Mouse (Mus musculus): ENCODE results near the gene Plcb1. TPM values are rescaled to one million over a fixed set of nuclear protein-coding genes. Genes with fewer than 3 reads are reported as not detected.

Gene Plcb1
- polyA plus RNA-seq, 1 experiment from 2014 or later, result 4.8 TPM

DNA sequence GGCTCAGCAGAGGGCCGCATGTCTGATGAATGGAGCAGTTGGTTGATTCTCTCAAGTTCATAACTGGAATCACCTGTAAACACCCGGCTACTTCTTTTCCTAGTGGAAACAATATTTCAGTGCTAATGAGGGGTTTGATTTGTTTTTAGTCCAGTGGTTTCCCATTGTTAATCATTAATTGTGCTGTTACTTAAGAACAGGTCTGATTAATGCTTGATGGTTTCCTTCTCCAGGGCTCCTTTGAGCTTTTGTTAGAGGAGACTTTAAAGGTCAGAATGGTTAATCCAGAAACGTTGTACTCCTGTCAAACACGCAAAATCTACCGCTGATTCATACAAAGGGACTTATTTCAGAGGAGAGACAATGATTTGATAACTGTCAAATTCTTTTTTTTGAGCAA is 141.2 kb downstream of the Plcb1 start:
- no peak overlapping the region for H3K27ac ChIP-seq (replicated peaks)

DNA sequence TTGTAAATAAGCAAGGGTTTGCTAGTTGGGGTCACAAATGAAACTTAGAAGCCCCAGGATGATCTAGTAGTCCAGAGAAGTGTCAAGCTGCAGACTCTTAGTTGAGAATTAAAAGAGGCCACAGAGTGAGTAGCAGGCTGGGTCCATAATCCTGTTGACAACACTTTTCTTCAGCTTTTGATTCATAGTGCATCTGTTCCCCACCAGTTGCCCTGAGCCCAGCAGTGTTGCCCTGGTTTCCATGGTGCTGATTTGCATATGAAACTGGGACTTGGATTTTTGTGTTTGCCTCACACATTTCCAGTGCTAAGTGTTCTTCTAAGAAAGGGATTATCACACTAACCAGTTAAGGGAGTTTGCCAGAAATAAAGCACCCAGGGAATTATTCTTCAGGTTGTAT is 143.6 kb downstream of the Plcb1 start:
- H3K9me3 ChIP-seq (replicated peaks), result no peaks in the 10 kb centered on the region
- peak; percentile 59 for DNase-seq (ENCODE audit: low spot score)
- peaks cover 49% of the 10 kb centered on the region for H3K4me1 ChIP-seq
- no peak overlapping the region for H3K4me3 ChIP-seq
- H3K36me3 ChIP-seq, result no peaks in the 10 kb centered on the region
- H3K27me3 ChIP-seq (ENCODE audit: low read depth, poor library complexity, severe bottlenecking), result peaks cover 50% of the 10 kb centered on the region
- peak overlapping the region; percentile 57 for H3K27ac ChIP-seq (replicated peaks)

More for the DNA sequence above, 141.2 kb downstream of the Plcb1 start:
- H3K4me3 ChIP-seq, result no peak overlapping the region
- 34% methylated on average over 5 of the region's 5 CpGs for WGBS
- H3K9me3 ChIP-seq (replicated peaks), result no peaks in the 10 kb centered on the region
- peaks cover 46% of the 10 kb centered on the region for H3K4me1 ChIP-seq
- H3K36me3 ChIP-seq, result no peaks in the 10 kb centered on the region
- no peak for DNase-seq (ENCODE audit: low spot score)
- peaks cover 30% of the 10 kb centered on the region for H3K27me3 ChIP-seq (ENCODE audit: low read depth, poor library complexity, severe bottlenecking)

DNA sequence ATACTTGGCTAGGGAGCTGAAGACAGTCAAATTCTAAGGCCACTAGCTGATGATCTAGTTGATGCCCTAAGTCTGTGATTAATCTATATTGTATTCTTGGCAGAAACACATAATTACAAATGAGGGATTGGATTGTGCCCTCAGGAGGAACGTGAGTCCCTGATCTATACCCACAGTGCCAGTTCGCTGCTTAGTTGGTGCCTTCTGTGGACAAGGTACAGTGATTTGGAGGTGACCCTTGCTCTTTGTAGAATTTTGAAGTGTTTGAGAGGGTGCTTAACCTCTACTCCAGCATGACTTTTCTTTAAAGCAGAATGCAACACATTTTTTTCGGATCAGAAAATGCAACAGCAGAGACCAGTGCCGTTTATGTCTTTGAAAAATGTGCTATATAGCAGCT is 145.1 kb downstream of the Plcb1 start:
- peaks cover 52% of the 10 kb centered on the region for H3K27me3 ChIP-seq (ENCODE audit: low read depth, poor library complexity, severe bottlenecking)
- H3K4me1 ChIP-seq, result peaks cover 49% of the 10 kb centered on the region
- H3K4me3 ChIP-seq, result no peak overlapping the region
- H3K27ac ChIP-seq (replicated peaks), result no peak overlapping the region
- DNase-seq (ENCODE audit: low spot score), result no peak
- WGBS, result 70% methylated on average over 4 of the region's 4 CpGs
- H3K9me3 ChIP-seq (replicated peaks), result no peaks in the 10 kb centered on the region
- no peaks in the 10 kb centered on the region for H3K36me3 ChIP-seq

DNA sequence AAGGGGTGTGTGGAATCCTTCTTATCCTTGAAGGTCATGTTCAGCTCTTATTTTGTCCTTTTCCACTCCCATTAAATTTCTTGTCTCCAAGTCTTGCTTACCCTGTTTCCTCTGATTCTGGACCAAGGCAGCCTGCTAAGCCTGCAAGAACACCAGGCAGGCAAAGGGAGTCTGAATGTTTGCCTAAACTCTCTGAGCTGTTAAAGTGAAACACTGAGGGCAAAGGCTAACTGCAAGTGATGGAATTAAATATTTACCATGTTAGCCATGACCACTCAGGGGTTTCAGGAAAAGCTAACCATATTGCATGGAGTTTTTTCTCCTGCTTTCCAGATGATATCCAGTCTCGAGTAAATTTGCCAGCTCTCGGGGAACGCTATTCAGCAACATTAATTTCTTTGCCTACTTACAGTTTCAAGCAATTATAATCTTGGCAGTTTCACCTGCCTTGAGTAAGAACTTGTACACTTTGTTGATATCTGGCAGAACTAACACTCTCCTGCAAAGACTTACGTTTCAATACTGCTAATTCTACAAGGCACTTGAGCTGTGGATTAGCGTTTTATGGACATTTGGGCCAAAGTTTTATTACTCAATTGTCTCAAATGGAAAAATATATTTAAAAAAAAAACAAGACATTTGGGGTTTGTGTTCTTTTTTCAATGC is 146.0 kb downstream of the Plcb1 start:
- 88% methylated on average over 5 of the region's 5 CpGs for WGBS
- H3K4me1 ChIP-seq, result peaks cover 42% of the 10 kb centered on the region
- no peak for DNase-seq (ENCODE audit: low spot score)
- no peak overlapping the region for H3K27ac ChIP-seq (replicated peaks)
- no peaks in the 10 kb centered on the region for H3K36me3 ChIP-seq
- no peak overlapping the region for H3K4me3 ChIP-seq
- H3K9me3 ChIP-seq (replicated peaks), result no peaks in the 10 kb centered on the region
- H3K27me3 ChIP-seq (ENCODE audit: low read depth, poor library complexity, severe bottlenecking), result peaks cover 50% of the 10 kb centered on the region

DNA sequence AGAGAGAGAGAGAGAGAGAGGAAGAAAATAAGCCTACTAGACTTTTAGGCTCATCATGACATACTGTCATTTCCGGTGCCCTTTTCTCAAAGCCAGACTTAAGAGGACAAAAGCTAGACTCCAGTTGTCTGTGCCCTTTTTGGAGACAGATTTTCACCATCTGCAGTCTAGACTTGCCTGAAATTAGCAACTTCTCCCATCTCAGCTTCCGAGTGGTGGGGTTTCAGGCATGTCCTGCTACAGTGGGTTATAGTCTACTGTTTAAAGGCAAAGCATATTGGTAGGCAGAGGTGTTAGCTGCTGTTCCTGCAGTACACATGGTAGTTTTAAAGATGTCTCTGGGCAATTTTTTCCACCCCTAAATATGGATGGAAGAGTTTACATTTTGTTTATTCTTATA is 149.6 kb downstream of the Plcb1 start:
- Histone ChIP-seq H3K4me1 (peaks cover 23% of the 10 kb centered on the region), H3K4me3 (no peak overlapping the region), H3K27me3 (ENCODE audit: low read depth, poor library complexity, severe bottlenecking) (peaks cover 55% of the 10 kb centered on the region), H3K36me3 (no peaks in the 10 kb centered on the region), H3K27ac (replicated peaks) (no peak overlapping the region), H3K9me3 (replicated peaks) (no peaks in the 10 kb centered on the region)
- WGBS, result 89% methylated on average over 2 of the region's 2 CpGs
- DNase-seq (ENCODE audit: low spot score), result no peak

DNA sequence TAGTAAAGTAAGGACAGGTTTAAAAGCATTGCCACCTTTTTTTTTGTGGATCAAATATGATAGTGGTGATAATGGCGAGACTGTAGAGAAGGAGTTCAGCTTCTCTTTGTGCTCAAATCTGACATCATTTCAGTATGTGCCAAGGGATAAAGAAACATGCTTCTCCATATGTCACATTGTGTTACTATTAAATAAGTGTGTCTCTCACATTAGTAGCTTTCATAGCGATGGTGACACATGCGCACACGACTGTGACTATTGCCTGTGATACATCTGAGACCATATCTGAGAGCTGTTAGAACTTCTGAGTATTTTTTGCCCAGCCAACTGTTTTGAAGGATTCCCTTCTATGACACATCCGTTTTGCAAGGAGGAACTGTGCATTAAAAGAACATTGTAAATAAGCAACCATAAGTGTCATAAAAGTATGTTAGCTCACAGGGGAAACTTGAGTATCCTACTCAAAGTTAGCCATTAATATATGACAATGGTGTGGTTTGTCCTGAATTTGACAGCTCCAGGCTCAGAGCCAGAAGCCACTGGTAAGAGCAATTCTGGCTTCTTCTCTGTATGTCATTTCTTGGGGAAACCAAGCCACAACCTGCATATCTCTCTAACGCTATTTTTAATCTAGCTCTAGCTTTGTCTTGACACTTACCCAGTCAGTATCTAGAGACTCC is 150.2 kb downstream of the Plcb1 start:
- H3K27ac ChIP-seq (replicated peaks), result no peak overlapping the region
- no peaks in the 10 kb centered on the region for H3K9me3 ChIP-seq (replicated peaks)
- no peak for DNase-seq (ENCODE audit: low spot score)
- H3K4me3 ChIP-seq, result no peak overlapping the region
- WGBS, result 92% methylated on average over 6 of the region's 6 CpGs
- no peaks in the 10 kb centered on the region for H3K36me3 ChIP-seq
- peaks cover 17% of the 10 kb centered on the region for H3K4me1 ChIP-seq
- peaks cover 49% of the 10 kb centered on the region for H3K27me3 ChIP-seq (ENCODE audit: low read depth, poor library complexity, severe bottlenecking)

DNA sequence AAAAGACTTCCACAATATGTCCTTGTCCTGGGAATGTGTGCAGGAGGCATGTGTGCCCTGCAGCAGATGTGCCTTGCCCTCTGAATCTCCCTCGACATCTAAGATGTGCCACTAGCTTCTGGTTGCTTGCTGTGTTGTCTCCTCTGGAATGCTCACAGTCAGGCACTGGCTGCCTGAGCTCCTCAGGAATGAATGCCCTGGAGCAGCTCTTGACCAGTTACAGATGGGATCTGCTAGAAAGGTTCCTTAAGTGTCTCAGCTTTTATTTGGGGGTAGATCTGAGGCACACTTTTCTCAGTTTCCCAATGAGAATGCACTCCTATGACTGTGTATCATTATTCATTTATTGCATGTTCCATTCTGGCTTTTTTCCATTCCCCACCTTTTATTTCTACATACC is 151.8 kb downstream of the Plcb1 start:
- DNase-seq (ENCODE audit: low spot score), result no peak
- Histone ChIP-seq H3K4me1 (peaks cover 18% of the 10 kb centered on the region), H3K27me3 (ENCODE audit: low read depth, poor library complexity, severe bottlenecking) (peaks cover 34% of the 10 kb centered on the region; the same call in 1 of the 2 replicates), H3K27ac (replicated peaks) (no peak overlapping the region), H3K9me3 (replicated peaks) (no peaks in the 10 kb centered on the region), H3K36me3 (no peaks in the 10 kb centered on the region), H3K4me3 (no peak overlapping the region)
- 32% methylated on average over 1 of the region's 1 CpGs for WGBS

DNA sequence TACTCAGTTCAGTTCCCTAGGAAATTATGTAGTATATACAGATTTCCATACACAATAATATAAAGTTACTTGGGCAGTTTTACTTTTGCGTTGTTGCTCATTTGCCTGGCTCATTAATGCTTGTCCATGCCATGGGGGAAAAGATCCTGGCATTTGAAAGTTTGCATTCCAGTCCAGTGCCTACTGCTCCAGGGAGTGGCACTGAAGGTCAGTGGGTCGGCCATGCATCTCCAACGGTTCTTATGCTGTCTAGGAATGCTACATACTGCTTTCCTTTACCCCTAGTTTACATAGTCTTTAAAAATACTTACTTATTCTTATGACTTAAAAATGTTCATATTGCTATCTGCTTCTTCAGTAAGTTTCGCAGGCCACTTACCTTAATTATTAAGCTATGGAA is 156.2 kb downstream of the Plcb1 start:
- no peaks in the 10 kb centered on the region for H3K9me3 ChIP-seq (replicated peaks)
- peaks cover 10% of the 10 kb centered on the region; the same call in 1 of the 2 replicates for H3K27me3 ChIP-seq (ENCODE audit: low read depth, poor library complexity, severe bottlenecking)
- H3K36me3 ChIP-seq, result no peaks in the 10 kb centered on the region
- H3K4me1 ChIP-seq, result peaks cover 21% of the 10 kb centered on the region
- 81% methylated on average over 4 of the region's 4 CpGs for WGBS
- no peak for DNase-seq (ENCODE audit: low spot score)
- no peak overlapping the region for H3K27ac ChIP-seq (replicated peaks)
- no peak overlapping the region for H3K4me3 ChIP-seq

DNA sequence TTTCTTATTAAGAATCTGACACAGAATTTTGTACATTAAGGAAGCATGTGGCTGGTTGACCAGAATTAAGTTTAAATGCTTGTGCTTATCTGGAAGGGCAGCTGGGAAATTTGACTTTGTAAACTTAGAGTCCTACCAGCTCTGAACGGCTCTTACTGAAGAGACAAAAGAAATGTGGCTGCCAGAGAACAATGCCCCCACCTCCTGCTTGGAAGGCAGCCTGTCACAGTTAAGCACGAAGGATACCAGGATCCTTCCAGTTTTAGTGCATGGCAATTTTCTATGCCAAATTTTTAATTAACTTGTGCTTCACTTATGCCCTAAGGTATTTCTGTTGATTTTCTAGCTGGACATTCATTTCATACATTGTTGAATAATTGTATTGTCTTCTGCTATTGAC is 157.1 kb downstream of the Plcb1 start:
- 13% methylated on average over 2 of the region's 2 CpGs for WGBS
- no peaks in the 10 kb centered on the region for H3K9me3 ChIP-seq (replicated peaks)
- H3K27ac ChIP-seq (replicated peaks), result peak overlapping the region; percentile 69
- peaks cover 19% of the 10 kb centered on the region for H3K4me1 ChIP-seq
- no peak for DNase-seq (ENCODE audit: low spot score)
- no peak overlapping the region for H3K4me3 ChIP-seq
- peaks cover 10% of the 10 kb centered on the region; the same call in 1 of the 2 replicates for H3K27me3 ChIP-seq (ENCODE audit: low read depth, poor library complexity, severe bottlenecking)
- no peaks in the 10 kb centered on the region for H3K36me3 ChIP-seq

DNA sequence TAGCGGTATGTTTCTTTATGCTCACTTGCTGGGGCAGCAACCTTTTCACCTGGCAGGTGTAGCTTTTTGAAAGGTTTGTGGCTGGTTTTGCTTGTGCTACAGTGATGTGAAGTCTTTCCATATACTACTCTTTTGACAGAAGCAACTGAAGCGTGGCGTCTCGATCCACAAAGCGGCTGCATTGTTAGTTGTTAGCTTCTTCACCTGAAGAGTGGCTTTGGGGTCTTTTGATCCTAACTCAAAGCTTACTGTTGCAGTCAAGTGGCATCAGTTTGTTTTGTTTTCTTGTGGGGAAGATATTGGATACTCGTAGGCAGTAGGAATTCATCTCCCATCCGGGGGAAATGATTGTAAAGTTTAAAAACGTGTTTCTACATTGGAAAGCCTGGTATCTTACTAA is 160.5 kb downstream of the Plcb1 start:
- Histone ChIP-seq H3K27me3 (ENCODE audit: low read depth, poor library complexity, severe bottlenecking) (no peaks in the 10 kb centered on the region), H3K4me3 (no peak overlapping the region), H3K27ac (replicated peaks) (no peak overlapping the region), H3K36me3 (no peaks in the 10 kb centered on the region), H3K9me3 (replicated peaks) (no peaks in the 10 kb centered on the region), H3K4me1 (peaks cover 17% of the 10 kb centered on the region)
- no peak for DNase-seq (ENCODE audit: low spot score)
- 79% methylated on average over 8 of the region's 8 CpGs for WGBS

DNA sequence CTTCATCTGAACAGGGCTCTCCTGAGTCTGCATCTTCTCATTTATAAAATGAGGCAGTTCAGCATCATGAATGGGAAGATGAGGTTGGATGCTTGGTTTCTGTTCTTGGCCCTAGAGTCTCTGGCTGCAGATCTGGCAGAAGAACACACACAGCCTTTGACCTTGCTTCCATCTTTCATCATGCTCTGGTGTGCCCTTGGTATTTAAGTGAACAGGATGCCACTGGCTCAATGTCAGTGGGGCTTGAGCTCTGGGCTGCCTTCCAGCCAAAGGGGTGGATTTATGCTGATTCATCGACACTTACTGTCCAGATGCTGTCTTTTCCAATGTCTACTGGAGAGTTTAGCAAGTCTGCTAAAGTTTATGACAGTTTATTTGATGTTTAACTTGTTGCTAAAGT is 161.0 kb downstream of the Plcb1 start:
- H3K4me3 ChIP-seq, result no peak overlapping the region
- no peak overlapping the region for H3K27ac ChIP-seq (replicated peaks)
- H3K36me3 ChIP-seq, result no peaks in the 10 kb centered on the region
- H3K27me3 ChIP-seq (ENCODE audit: low read depth, poor library complexity, severe bottlenecking), result no peaks in the 10 kb centered on the region
- 94% methylated on average over 1 of the region's 1 CpGs for WGBS
- DNase-seq (ENCODE audit: low spot score), result no peak
- peaks cover 12% of the 10 kb centered on the region for H3K4me1 ChIP-seq
- H3K9me3 ChIP-seq (replicated peaks), result no peaks in the 10 kb centered on the region

DNA sequence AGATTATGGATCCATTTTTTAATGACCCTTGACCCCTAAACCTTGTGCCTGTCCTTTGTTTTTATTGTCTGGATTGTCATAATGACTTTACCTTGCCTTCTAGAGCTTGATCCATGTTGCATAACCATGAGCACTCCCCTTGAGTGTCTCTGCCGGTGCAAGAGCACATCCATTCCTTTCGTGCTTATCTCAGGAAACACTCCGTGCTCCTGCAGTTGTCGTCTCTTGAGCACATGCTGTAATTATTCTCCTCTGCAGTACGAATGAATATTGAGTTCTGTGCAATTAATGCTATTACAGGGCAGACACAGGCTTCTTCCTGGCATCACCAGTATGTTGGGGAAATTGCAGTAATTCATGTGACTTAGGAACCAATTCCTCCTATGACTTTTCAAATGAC is 166.2 kb downstream of the Plcb1 start:
- no peaks in the 10 kb centered on the region for H3K9me3 ChIP-seq (replicated peaks)
- H3K36me3 ChIP-seq, result no peaks in the 10 kb centered on the region
- no peak overlapping the region for H3K27ac ChIP-seq (replicated peaks)
- no peak for DNase-seq (ENCODE audit: low spot score)
- H3K4me1 ChIP-seq, result no peaks in the 10 kb centered on the region
- no peak overlapping the region for H3K4me3 ChIP-seq
- H3K27me3 ChIP-seq (ENCODE audit: low read depth, poor library complexity, severe bottlenecking), result no peaks in the 10 kb centered on the region
- 89% methylated on average over 5 of the region's 5 CpGs for WGBS

DNA sequence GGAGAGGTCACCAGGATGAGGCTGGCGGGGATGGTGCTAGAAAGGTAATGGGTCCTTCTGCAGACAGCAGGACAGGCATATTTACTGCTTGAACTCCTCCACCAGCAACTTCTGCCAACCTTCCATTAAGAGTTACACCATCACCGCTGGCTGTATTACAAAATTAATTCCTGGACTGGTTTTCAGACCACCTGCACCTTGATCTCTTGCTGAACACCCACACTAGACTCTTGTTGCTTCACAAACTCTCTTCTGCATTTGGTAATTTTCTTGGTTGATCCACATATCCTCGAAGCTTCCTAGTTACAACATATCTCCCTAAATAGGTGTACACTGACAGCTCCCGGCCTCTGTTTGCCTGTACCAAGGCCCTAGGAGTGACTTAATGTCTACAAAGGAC is 170.6 kb downstream of the Plcb1 start:
- 91% methylated on average over 4 of the region's 4 CpGs for WGBS
- no peak overlapping the region for H3K4me3 ChIP-seq
- no peak overlapping the region for H3K27ac ChIP-seq (replicated peaks)

More for the DNA sequence above, 170.6 kb downstream of the Plcb1 start:
- no peaks in the 10 kb centered on the region for H3K9me3 ChIP-seq (replicated peaks)
- no peaks in the 10 kb centered on the region for H3K27me3 ChIP-seq (ENCODE audit: low read depth, poor library complexity, severe bottlenecking)
- DNase-seq (ENCODE audit: low spot score), result no peak
- no peaks in the 10 kb centered on the region for H3K36me3 ChIP-seq
- H3K4me1 ChIP-seq, result no peaks in the 10 kb centered on the region

Measured in midbrain, embryonic 10.5 days (tissue).